Comparison of ENCODE assay signal across 12 mouse cellular contexts in the genomic region with DNA sequence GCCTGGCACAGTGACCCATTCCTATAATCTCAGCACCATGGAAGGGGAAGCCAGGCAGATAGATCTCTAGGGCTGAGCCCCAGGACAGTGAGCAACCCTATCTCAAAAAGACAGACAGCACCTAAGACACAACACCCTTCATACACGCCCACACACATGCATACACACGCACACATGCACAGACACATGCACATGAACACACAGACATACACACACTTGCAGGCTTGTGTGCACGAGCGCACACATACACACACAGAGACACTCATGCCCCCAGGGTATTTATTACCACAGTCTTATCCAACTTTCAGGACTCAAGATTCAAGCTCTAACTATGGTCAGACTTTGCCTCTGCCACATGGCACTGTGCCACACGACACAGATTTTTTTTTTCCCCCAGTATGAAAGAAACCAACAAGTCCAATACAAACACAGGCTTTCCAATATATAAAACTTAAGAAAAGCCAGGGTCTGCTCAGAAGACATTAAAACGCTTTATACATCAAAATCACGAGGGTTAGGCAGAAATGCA. TPM values are rescaled to one million over a fixed set of nuclear protein-coding genes. Genes with fewer than 3 reads are reported as not detected.
DNase-seq lines count a peak whose midpoint lies in the region; ATAC-seq and TF ChIP-seq lines count a peak whose summit lies in the region.
"Had no signal": no experiment of that assay in that cellular context is flagged by ENCODE, and none has a peak within 500 bp of the region (broad histone marks: within the 10 kb centered on the region; RNA-seq: fewer than 3 reads in every experiment).

No protein-coding gene starts in this region.

- intact Hi-C loops in heart, postnatal 25 days (cut with DNase I): no loop called here

- H3K36me3 ChIP-seq in heart, postnatal 0 days (replicated peaks; ENCODE audit: control insufficient read depth, insufficient read depth, low read length): no peaks in the 10 kb centered on the region
- no peaks in the 10 kb centered on the region for H3K36me3 ChIP-seq in embryonic facial prominence, embryonic 15.5 days
- H3K36me3 ChIP-seq in limb, embryonic 13.5 days: no peaks in the 10 kb centered on the region; the same call in 1 of the 2 replicates
- no peaks in the 10 kb centered on the region for H3K36me3 ChIP-seq in forebrain, embryonic 16.5 days (ENCODE audit: control insufficient read depth, insufficient read depth)
- H3K36me3 ChIP-seq: liver, embryonic 13.5 days had no signal

- TF ChIP-seq CTCF in heart, postnatal 0 days (IDR thresholded peaks at IDR 0.05; ENCODE audit: low read depth): no peak

- H3K27me3 ChIP-seq in heart, postnatal 0 days (ENCODE audit: control insufficient read depth, insufficient read depth, low read length): no peaks in the 10 kb centered on the region
- peaks cover 2% of the 10 kb centered on the region; the same call in 1 of the 2 replicates for H3K27me3 ChIP-seq in embryonic facial prominence, embryonic 15.5 days
- H3K27me3 ChIP-seq in limb, embryonic 13.5 days: no peaks in the 10 kb centered on the region
- H3K27me3 ChIP-seq in forebrain, embryonic 16.5 days (replicated peaks; ENCODE audit: control insufficient read depth, insufficient read depth, low read length): 0 out of 2 replicates have a peak, but pooled peaks cover 3% of the 10 kb centered on the region
- H3K27me3 ChIP-seq: liver, embryonic 13.5 days had no signal

- WGBS in heart, postnatal 0 days: 74% methylated on average over 7 of the region's 7 CpGs
- WGBS in embryonic facial prominence, embryonic 15.5 days: 55% methylated on average over 7 of the region's 7 CpGs
- 32% methylated on average over 7 of the region's 7 CpGs for WGBS in limb, embryonic 13.5 days
- 63% methylated on average over 7 of the region's 7 CpGs for WGBS in forebrain, embryonic 16.5 days

- H3K4me2 ChIP-seq in heart, postnatal 0 days (ENCODE audit: low read depth, low read length): peak overlapping the region; percentile 62; the same call in 1 of the 2 replicates
- H3K4me2 ChIP-seq in embryonic facial prominence, embryonic 15.5 days (replicated peaks): peak overlapping the region; percentile 48; the same call in 1 of the 2 replicates
- peak overlapping the region; percentile 60 for H3K4me2 ChIP-seq in limb, embryonic 13.5 days (replicated peaks)
- no peak overlapping the region for H3K4me2 ChIP-seq in forebrain, embryonic 16.5 days (ENCODE audit: low read length)

- H3K27ac ChIP-seq in heart, postnatal 0 days (ENCODE audit: low read depth): 0 out of 2 replicates have a peak overlapping the region, but pooled peaks have one; percentile 27
- H3K27ac ChIP-seq in embryonic facial prominence, embryonic 15.5 days (replicated peaks): no peak overlapping the region
- H3K27ac ChIP-seq in limb, embryonic 13.5 days: peak overlapping the region; percentile 76
- no peak overlapping the region for H3K27ac ChIP-seq in forebrain, embryonic 16.5 days (ENCODE audit: low read length)

- no peak overlapping the region for H3K4me3 ChIP-seq in heart, postnatal 0 days (ENCODE audit: low read depth, low read length)
- H3K4me3 ChIP-seq in embryonic facial prominence, embryonic 15.5 days (replicated peaks): no peak overlapping the region
- no peak overlapping the region for H3K4me3 ChIP-seq in limb, embryonic 13.5 days
- no peak overlapping the region for H3K4me3 ChIP-seq in forebrain, embryonic 16.5 days (replicated peaks; ENCODE audit: low read length)
- H3K4me3 ChIP-seq: hindbrain, embryonic 10.5 days; liver, embryonic 13.5 days; midbrain, embryonic 10.5 days had no signal

- H3K9me3 ChIP-seq in heart, postnatal 0 days (replicated peaks; ENCODE audit: control insufficient read depth, low read length): no peaks in the 10 kb centered on the region
- H3K9me3 ChIP-seq in embryonic facial prominence, embryonic 15.5 days (replicated peaks): no peaks in the 10 kb centered on the region
- no peaks in the 10 kb centered on the region for H3K9me3 ChIP-seq in limb, embryonic 13.5 days
- H3K9me3 ChIP-seq in forebrain, embryonic 16.5 days (ENCODE audit: control insufficient read depth, low read length): no peaks in the 10 kb centered on the region
- H3K9me3 ChIP-seq: forebrain, embryonic 13.5 days; hindbrain, embryonic 10.5 days; liver, embryonic 13.5 days; midbrain, embryonic 10.5 days had no signal

- DNase-seq in heart, postnatal 0 days (ENCODE audit: low spot score): no peak
- DNase-seq in heart, postnatal 25 days (ENCODE audit: low spot score): no peak
- DNase-seq in NIH3T3 (ENCODE audit: low read depth): peak; percentile 77
- DNase-seq in ovary, postnatal 14 days (ENCODE audit: low spot score): no peak
- DNase-seq in testis, postnatal 14 days (ENCODE audit: low spot score): no peak
- DNase-seq: liver, embryonic 13.5 days had no signal

- ATAC-seq in heart, postnatal 0 days (ENCODE audit: insufficient read depth, low read depth): no peak
- ATAC-seq in embryonic facial prominence, embryonic 15.5 days (ENCODE audit: insufficient number of reproducible peaks, low FRiP score, low TSS enrichment, low read depth): no peak
- ATAC-seq in limb, embryonic 13.5 days (ENCODE audit: low FRiP score, low read depth): peak; percentile 8
- ATAC-seq in forebrain, embryonic 16.5 days: no peak

- H3K9ac ChIP-seq in heart, postnatal 0 days (replicated peaks; ENCODE audit: low read depth, low read length): no peak overlapping the region
- H3K9ac ChIP-seq in embryonic facial prominence, embryonic 15.5 days: no peak overlapping the region
- H3K9ac ChIP-seq in limb, embryonic 13.5 days: no peak overlapping the region
- H3K9ac ChIP-seq in forebrain, embryonic 16.5 days (replicated peaks; ENCODE audit: low read depth, low read length): no peak overlapping the region
- H3K9ac ChIP-seq: liver, embryonic 13.5 days had no signal

- H3K4me1 ChIP-seq in heart, postnatal 0 days (ENCODE audit: control insufficient read depth, insufficient read depth): peaks cover 21% of the 10 kb centered on the region
- H3K4me1 ChIP-seq in embryonic facial prominence, embryonic 15.5 days: peaks cover 31% of the 10 kb centered on the region
- peaks cover 48% of the 10 kb centered on the region for H3K4me1 ChIP-seq in limb, embryonic 13.5 days
- H3K4me1 ChIP-seq in forebrain, embryonic 16.5 days (replicated peaks; ENCODE audit: control insufficient read depth, insufficient read depth, low read length): peaks cover 22% of the 10 kb centered on the region

- TF ChIP-seq EP300 in heart, postnatal 0 days (IDR thresholded peaks at IDR 0.05; ENCODE audit: low read depth): no peak

RNA-seq across cellular contexts. Expression of a gene that starts 38.3 kb away (rescaled TPM):
- 88.1 and 96.1 TPM in 2 replicates for total RNA-seq in heart, postnatal 0 days (2014; rRNA removed; ENCODE audit: low replicate concordance)
- polyA plus RNA-seq in heart, postnatal 0 days (2015; fragmentation: Nextera tagmentation; extraction: Ambion mirVana): 39.5 and 40.7 TPM in 2 replicates
- 10 to 100 TPM; 33.6 to 35.3 TPM for total RNA-seq in heart, postnatal 25 days (2021)
- 67.3 and 77.5 TPM in 2 replicates for polyA plus RNA-seq in embryonic facial prominence, embryonic 15.5 days (2015; fragmentation: Nextera tagmentation; extraction: Ambion mirVana)
- polyA plus RNA-seq in limb, embryonic 13.5 days (2015; fragmentation: Nextera tagmentation; extraction: Ambion mirVana): 137 and 141 TPM in 2 replicates
- polyA plus RNA-seq in forebrain, embryonic 16.5 days (2015; fragmentation: Nextera tagmentation; extraction: Ambion mirVana): 115 and 123 TPM in 2 replicates

Comparison
In these comparisons a context has a peak if more than half of its experiments do, and no peak if none do; other contexts are left out.
1. H3K27ac ChIP-seq: peak in heart, postnatal 0 days (single experiment) and limb, embryonic 13.5 days (single experiment); none in embryonic facial prominence, embryonic 15.5 days (single experiment) and forebrain, embryonic 16.5 days (single experiment).